Mouse (Mus musculus): ENCODE results near the gene Osbpl5. TPM values are rescaled to one million over a fixed set of nuclear protein-coding genes. Genes with fewer than 3 reads are reported as not detected.

Gene Osbpl5
- 115 and 127 TPM in 2 replicates for polyA plus RNA-seq (2012; rRNA removed)

DNA sequence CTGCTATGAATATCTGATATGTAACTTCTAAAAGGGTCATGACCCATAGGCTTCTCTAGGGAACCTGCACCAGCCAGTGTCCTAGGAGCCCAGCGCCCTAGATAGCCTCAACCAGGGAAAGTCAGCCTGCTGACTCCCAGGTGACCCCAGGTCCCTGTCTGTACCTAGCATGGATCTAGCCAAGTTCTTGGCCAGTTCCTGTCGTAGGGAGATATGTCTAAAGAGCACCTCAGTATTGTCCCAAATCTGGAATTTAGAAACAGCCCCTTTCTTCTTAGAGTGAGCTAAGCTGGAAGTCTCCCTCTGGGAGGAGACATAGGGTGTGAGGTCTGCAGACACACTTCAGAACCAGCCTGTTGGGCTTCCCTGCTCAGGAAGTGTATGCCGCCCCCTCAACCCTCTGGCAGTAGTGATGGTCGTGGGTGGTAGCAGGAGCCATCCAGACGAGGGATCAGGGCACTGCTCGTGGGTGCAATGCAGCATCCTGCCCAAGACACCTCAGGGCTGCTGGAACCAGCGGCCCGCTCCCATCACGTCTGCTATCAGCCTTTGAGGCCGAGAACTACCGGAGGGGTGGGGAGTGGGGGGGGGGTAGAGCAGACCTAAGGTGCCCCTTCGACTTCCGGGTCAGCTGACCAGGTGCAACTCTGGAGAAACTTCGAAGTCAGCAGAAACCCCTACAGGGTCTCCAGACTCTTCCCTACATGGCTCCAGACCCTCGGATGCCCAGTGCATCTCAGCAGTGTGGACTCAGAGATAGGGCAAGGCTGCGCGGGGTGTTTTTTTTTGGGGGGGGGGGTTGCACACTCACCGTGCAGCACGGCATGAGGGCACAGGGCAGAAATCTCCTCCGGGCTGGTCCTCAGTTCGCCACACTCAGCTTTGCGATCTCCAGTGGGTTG lies at the start of gene Osbpl5:
Gene Osbpl5 (minus strand): TSS at position 861 of the 902 bp plus-strand sequence.

DNA sequence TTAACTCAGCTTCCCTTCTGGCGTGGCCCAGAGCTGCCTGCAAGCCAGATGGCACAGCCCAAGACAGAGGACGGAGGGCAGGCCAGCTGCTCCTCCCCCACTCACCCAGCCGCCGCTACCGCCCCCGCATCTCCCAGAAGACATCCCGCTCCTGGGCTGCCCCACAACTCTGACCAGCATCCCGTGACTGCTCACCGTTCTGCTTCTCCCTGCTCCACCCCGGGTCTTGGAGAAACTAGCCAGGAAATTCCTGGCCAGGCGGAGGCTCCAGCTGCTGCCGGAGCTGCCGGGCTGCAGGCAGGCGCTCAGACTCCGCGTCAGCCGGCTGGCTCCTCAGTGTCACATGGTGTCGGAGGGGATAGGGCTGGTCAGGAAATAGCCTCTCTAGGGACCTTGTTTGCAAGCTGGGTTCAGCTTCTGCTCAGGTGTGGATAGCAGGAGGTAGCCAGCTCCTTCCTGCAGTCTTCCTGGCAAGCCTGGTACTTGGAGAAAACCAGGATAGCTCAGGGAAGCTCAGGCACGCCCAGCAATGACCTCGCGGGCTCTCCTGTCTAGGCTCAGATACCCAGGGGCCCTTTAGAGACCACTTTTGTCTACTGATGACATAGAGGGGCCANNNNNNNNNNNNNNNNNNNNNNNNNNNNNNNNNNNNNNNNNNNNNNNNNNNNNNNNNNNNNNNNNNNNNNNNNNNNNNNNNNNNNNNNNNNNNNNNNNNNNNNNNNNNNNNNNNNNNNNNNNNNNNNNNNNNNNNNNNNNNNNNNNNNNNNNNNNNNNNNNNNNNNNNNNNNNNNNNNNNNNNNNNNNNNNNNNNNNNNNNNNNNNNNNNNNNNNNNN lies 27.4 kb upstream of the Osbpl5 start, which contains the start of gene Mrgpre:
Gene Mrgpre (minus strand): TSS at position 505 of the 834 bp plus-strand sequence.

DNA sequence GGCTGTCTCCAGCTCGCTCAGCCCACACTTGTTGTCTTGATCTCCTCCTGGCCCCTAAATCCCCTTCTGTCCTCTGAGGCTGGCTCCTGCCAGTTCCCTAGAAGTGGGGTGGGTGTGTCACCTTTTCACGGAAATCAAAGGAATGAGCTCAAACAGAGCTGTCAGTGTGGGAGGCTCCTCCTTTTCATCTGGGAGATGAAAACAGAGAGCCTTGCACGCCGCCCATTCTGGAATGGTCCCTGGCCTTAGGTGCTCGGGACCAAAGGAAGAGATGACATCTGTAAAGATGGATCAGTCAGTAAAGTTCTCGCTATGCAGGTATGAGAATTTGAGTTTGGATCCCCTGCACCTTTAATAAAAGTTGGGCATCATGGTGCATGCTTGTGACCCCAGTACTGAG lies 10.1 kb upstream of the Osbpl5 start, which contains the start of gene Mrgprg:
Gene Mrgprg (minus strand): TSS at position 101 of the 400 bp plus-strand sequence.

DNA sequence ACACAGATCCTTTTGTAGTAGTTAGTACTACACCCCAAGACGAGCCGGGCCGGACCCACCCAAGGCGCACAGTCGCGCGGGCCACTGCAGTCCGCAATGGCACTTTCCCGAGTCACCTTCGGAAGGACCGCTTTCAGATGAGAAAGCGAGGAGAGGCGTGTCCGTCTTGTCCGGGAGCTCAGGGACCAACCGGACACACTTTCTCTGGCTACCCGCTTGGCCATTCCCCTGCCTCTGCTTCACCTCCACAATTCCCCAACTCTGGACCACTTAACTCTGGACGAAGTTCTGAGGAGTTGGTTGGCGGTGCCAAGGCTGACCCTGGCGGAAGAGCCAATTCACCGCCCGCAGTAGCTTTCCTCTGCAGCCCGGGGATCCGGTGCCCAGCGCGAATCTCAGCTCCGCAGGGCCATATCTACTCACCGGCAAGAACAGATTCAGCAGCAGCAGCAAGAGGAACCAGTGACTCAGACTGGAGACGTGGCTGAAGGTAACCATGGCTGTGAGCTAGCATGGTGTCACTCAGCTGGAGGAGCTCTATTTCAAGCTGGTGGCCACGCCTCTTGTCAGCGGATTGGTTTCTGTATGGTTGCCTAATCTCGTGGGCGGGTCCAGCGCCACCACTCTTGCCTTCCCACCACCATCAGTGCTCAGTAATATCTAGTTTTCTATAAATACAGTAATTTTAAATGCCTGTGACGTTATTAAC lies 71.3 kb downstream of the Osbpl5 start, which contains the start of gene Tnfrsf23:
Gene Tnfrsf23 (minus strand): TSS at position 514 of the 709 bp plus-strand sequence.

DNA sequence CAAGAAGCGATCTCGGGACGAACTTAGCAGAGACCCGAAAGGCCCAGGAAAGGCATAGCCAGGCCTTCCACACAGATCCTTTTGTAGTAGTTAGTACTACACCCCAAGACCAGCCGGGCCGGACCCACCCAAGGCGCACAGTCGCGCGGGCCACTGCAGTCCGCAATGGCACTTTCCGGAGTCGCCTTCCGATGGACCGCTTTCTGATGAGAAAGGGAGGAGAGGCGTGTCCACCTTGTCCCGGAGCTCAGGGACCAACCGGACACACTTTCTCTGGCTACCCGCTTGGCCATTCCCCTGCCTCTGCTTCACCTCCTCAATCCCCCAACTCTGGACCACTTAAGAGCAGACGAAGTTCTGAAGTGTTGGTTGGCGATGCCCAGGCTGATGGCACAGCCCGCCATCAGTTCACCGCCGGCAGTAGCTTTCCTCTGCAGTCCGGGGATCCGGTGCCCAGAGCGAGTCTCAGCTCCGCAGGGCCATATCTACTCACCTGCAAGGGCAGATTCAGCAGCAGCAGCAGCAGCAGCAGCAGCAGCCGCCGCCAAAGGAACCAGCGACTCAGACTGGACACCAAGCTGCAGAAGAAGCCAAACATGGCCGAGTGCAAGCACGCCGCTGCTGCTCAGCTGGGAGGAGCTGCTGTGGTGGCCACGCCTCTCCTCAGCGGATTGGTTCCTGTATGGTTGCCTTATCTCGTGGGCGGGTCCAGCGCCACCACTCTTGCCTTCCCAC lies 107.6 kb downstream of the Osbpl5 start, which contains the start of gene Tnfrsf22:
Gene Tnfrsf22 (minus strand): TSS at position 628 of the 735 bp plus-strand sequence.

Other genes with a start within 250 kb of the Osbpl5 start
- 70.2 and 87.2 TPM in 2 replicates for gene Nap1l4, start 207.9 kb downstream of the Osbpl5 start, polyA plus RNA-seq (2012; rRNA removed)
- gene Cars, start 156.9 kb downstream of the Osbpl5 start, polyA plus RNA-seq (2012; rRNA removed): 21.7 and 22.5 TPM in 2 replicates
- 0.24 and 0.35 TPM in 2 replicates for gene Tnfrsf26, start 128.3 kb downstream of the Osbpl5 start, polyA plus RNA-seq (2012; rRNA removed)
- 4.6 and 6.7 TPM in 2 replicates for gene Tnfrsf22, start 107.3 kb downstream of the Osbpl5 start, polyA plus RNA-seq (2012; rRNA removed)
- gene Tnfrsf23, start 71.1 kb downstream of the Osbpl5 start, polyA plus RNA-seq (2012; rRNA removed): 1.7 and 3.5 TPM in 2 replicates
- not detected in 2 replicates for gene Mrgprg, start 10.0 kb upstream of the Osbpl5 start, polyA plus RNA-seq (2012; rRNA removed)
- gene Mrgpre, start 27.5 kb upstream of the Osbpl5 start, polyA plus RNA-seq (2012; rRNA removed): 2.8 and 3.3 TPM in 2 replicates
- 13.8 and 15.4 TPM in 2 replicates for gene Nadsyn1, start 65.9 kb upstream of the Osbpl5 start, polyA plus RNA-seq (2012; rRNA removed)
- 225 and 367 TPM in 2 replicates for gene Dhcr7, start 66.2 kb upstream of the Osbpl5 start, polyA plus RNA-seq (2012; rRNA removed)
- 0.10 TPM in 1 of 2 replicates, not detected in the other for gene Gm498, start 109.9 kb upstream of the Osbpl5 start, polyA plus RNA-seq (2012; rRNA removed)
- 3.4 and 3.6 TPM in 2 replicates for gene Shank2, start 244.9 kb upstream of the Osbpl5 start, polyA plus RNA-seq (2012; rRNA removed)